Mouse (Mus musculus): ENCODE results near the gene Lmo2. TPM values are rescaled to one million over a fixed set of nuclear protein-coding genes. Genes with fewer than 3 reads are reported as not detected.

Gene Lmo2
- total and polyA plus RNA-seq, 3 experiments: 19.5 to 25.3 (median 19.8) TPM

GRCm38 (mm10) chr2:103917375-103917774 is 40.4 kb upstream of the Lmo2 start:
- TF ChIP-seq CTCF (IDR thresholded peaks at IDR 0.05) (no peak), POLR2A (IDR thresholded peaks at IDR 0.05; ENCODE audit: insufficient read depth, low read depth, low read length) (no peak), EP300 (IDR thresholded peaks at IDR 0.05; ENCODE audit: insufficient read depth, low read depth, low read length) (no peak)
- no peak overlapping the region for H3K9ac ChIP-seq (ENCODE audit: low read depth, low read length)
- H3K4me1 ChIP-seq (ENCODE audit: control insufficient read depth, insufficient read depth, low read length): no peaks in the 10 kb centered on the region
- H3K4me3 ChIP-seq: no peak overlapping the region
- H3K27me3 ChIP-seq (ENCODE audit: control insufficient read depth, insufficient read depth, low read length): no peaks in the 10 kb centered on the region
- no peak for DNase-seq
- no peaks in the 10 kb centered on the region for H3K36me3 ChIP-seq (ENCODE audit: control insufficient read depth, insufficient read depth, low read length)
- H3K79me2 ChIP-seq (replicated peaks; ENCODE audit: control insufficient read depth, insufficient read depth, low read length): no peaks in the 10 kb centered on the region
- WGBS: 88% methylated on average over 5 of the region's 5 CpGs
- H3K27ac ChIP-seq: no peak overlapping the region
- intact Hi-C loops (cut with DNase I): no loop called here

GRCm38 (mm10) chr2:103918375-103918774 is 39.4 kb upstream of the Lmo2 start:
- intact Hi-C loops (cut with DNase I): no loop called here
- TF ChIP-seq CTCF (IDR thresholded peaks at IDR 0.05) (no peak), POLR2A (IDR thresholded peaks at IDR 0.05; ENCODE audit: insufficient read depth, low read depth, low read length) (no peak), EP300 (IDR thresholded peaks at IDR 0.05; ENCODE audit: insufficient read depth, low read depth, low read length) (no peak)
- H3K27me3 ChIP-seq (ENCODE audit: control insufficient read depth, insufficient read depth, low read length): no peaks in the 10 kb centered on the region
- H3K36me3 ChIP-seq (ENCODE audit: control insufficient read depth, insufficient read depth, low read length): no peaks in the 10 kb centered on the region
- H3K79me2 ChIP-seq (replicated peaks; ENCODE audit: control insufficient read depth, insufficient read depth, low read length): no peaks in the 10 kb centered on the region
- H3K27ac ChIP-seq: no peak overlapping the region
- H3K4me3 ChIP-seq: no peak overlapping the region
- no peaks in the 10 kb centered on the region for H3K4me1 ChIP-seq (ENCODE audit: control insufficient read depth, insufficient read depth, low read length)
- WGBS: 77% methylated on average over 2 of the region's 2 CpGs
- H3K9ac ChIP-seq (ENCODE audit: low read depth, low read length): no peak overlapping the region
- no peak for DNase-seq

GRCm38 (mm10) chr2:103919488-103919887 is 38.3 kb upstream of the Lmo2 start:
- Histone ChIP-seq H3K27me3 (ENCODE audit: control insufficient read depth, insufficient read depth, low read length) (no peaks in the 10 kb centered on the region), H3K4me3 (no peak overlapping the region), H3K27ac (no peak overlapping the region), H3K79me2 (replicated peaks; ENCODE audit: control insufficient read depth, insufficient read depth, low read length) (no peaks in the 10 kb centered on the region), H3K4me1 (ENCODE audit: control insufficient read depth, insufficient read depth, low read length) (no peaks in the 10 kb centered on the region), H3K9ac (ENCODE audit: low read depth, low read length) (no peak overlapping the region), H3K36me3 (ENCODE audit: control insufficient read depth, insufficient read depth, low read length) (no peaks in the 10 kb centered on the region)
- DNase-seq: no peak
- TF ChIP-seq POLR2A (IDR thresholded peaks at IDR 0.05; ENCODE audit: insufficient read depth, low read depth, low read length): no peak
- TF ChIP-seq CTCF (IDR thresholded peaks at IDR 0.05): no peak
- TF ChIP-seq EP300 (IDR thresholded peaks at IDR 0.05; ENCODE audit: insufficient read depth, low read depth, low read length): no peak
- intact Hi-C loops (cut with DNase I): no loop called here
- 88% methylated on average over 6 of the region's 6 CpGs for WGBS

GRCm38 (mm10) chr2:103926586-103927113 is 31.1 kb upstream of the Lmo2 start:
- H3K27me3 ChIP-seq (ENCODE audit: control insufficient read depth, insufficient read depth, low read length): no peaks in the 10 kb centered on the region
- no peak overlapping the region for H3K9ac ChIP-seq (ENCODE audit: low read depth, low read length)
- no peak overlapping the region for H3K27ac ChIP-seq
- no peaks in the 10 kb centered on the region for H3K36me3 ChIP-seq (ENCODE audit: control insufficient read depth, insufficient read depth, low read length)
- 82% methylated on average over 4 of the region's 4 CpGs for WGBS
- no peak for TF ChIP-seq EP300 (IDR thresholded peaks at IDR 0.05; ENCODE audit: insufficient read depth, low read depth, low read length)
- H3K79me2 ChIP-seq (replicated peaks; ENCODE audit: control insufficient read depth, insufficient read depth, low read length): no peaks in the 10 kb centered on the region
- DNase-seq: no peak
- intact Hi-C loops (cut with DNase I): loop anchor here (2.0 to 5.0 kb wide), 2 partner anchors 16 to 34 kb away; no protein-coding TSS in a partner anchor
- peaks cover 8% of the 10 kb centered on the region for H3K4me1 ChIP-seq (ENCODE audit: control insufficient read depth, insufficient read depth, low read length)
- H3K4me3 ChIP-seq: no peak overlapping the region

- no peaks in the 10 kb centered on the region for H3K27me3 ChIP-seq (ENCODE audit: control insufficient read depth, insufficient read depth, low read length)
- 91% methylated on average over 1 of the region's 1 CpGs for WGBS
- H3K4me1 ChIP-seq (ENCODE audit: control insufficient read depth, insufficient read depth, low read length): peaks cover 10% of the 10 kb centered on the region
- no peaks in the 10 kb centered on the region for H3K36me3 ChIP-seq (ENCODE audit: control insufficient read depth, insufficient read depth, low read length)
- intact Hi-C loops (cut with DNase I): loop anchor here (2.0 to 5.0 kb wide), 2 partner anchors 15 to 35 kb away; no protein-coding TSS in a partner anchor
- H3K9ac ChIP-seq (ENCODE audit: low read depth, low read length): no peak overlapping the region
- no peak overlapping the region for H3K4me3 ChIP-seq
- H3K27ac ChIP-seq: no peak overlapping the region
- TF ChIP-seq EP300 (IDR thresholded peaks at IDR 0.05; ENCODE audit: insufficient read depth, low read depth, low read length) (peak; percentile 51; the same call in 1 of the 2 replicates), POLR2A (IDR thresholded peaks at IDR 0.05; ENCODE audit: insufficient read depth, low read depth, low read length) (no peak)
- peak; percentile 56 to 77 for DNase-seq
- no peaks in the 10 kb centered on the region for H3K79me2 ChIP-seq (replicated peaks; ENCODE audit: control insufficient read depth, insufficient read depth, low read length)
Observed at GRCm38 (mm10) chr2:103927610-103928145, 30.1 kb upstream of the Lmo2 start.

- intact Hi-C loops (cut with DNase I): loop anchor here (5.0 kb wide), 1 partner anchor 58 kb away; no protein-coding TSS in a partner anchor
- DNase-seq: peak; percentile 38 to 43
- Histone ChIP-seq H3K9ac (ENCODE audit: low read depth, low read length) (no peak overlapping the region), H3K4me3 (no peak overlapping the region), H3K36me3 (ENCODE audit: control insufficient read depth, insufficient read depth, low read length) (no peaks in the 10 kb centered on the region), H3K27ac (no peak overlapping the region; the same call in 1 of the 2 replicates), H3K27me3 (ENCODE audit: control insufficient read depth, insufficient read depth, low read length) (no peaks in the 10 kb centered on the region), H3K4me1 (ENCODE audit: control insufficient read depth, insufficient read depth, low read length) (peaks cover 10% of the 10 kb centered on the region), H3K79me2 (replicated peaks; ENCODE audit: control insufficient read depth, insufficient read depth, low read length) (no peaks in the 10 kb centered on the region)
- no peak for TF ChIP-seq POLR2A (IDR thresholded peaks at IDR 0.05; ENCODE audit: insufficient read depth, low read depth, low read length)
- WGBS: 30% methylated on average over 13 of the region's 13 CpGs
Observed at GRCm38 (mm10) chr2:103930306-103931019, 27.3 kb upstream of the Lmo2 start.

All from heart, adult 2 months (tissue).